Mouse (Mus musculus) intestine, embryonic 14.5 days (tissue): Measurements from ENCODE around the gene Herpud2. TPM values are rescaled to one million over a fixed set of nuclear protein-coding genes. Genes with fewer than 3 reads are reported as not detected.

ENCODE experiments used
- ATAC-seq: fragments of 200-750 bp; cut with Nextera tagmentation; replicated peaks from 2 replicates; pipeline ENCODE4 v1.8.0; 2017; ENCODE audit warnings: low read depth, moderate number of reproducible peaks, moderate TSS enrichment, moderate library complexity; ENCODE audit not compliant: low FRiP score, low TSS enrichment
- DNase-seq: peaks from one replicate; pipeline ENCODE4 v3.0.0-alpha.2; 2018; ENCODE audit warnings: low spot score
- H3K27ac ChIP-seq: fragments of 300-500 bp; sonication (generic); 2 replicates; pipeline ENCODE4 v1.5.1; 2014; ENCODE audit warnings: low read depth, mild to moderate bottlenecking, control low read depth
- H3K27me3 ChIP-seq: fragments of 300-500 bp; sonication (generic); replicated peaks from 2 replicates; pipeline ENCODE4 v1.6.1; 2014; ENCODE audit warnings: low read length, control low read depth; ENCODE audit not compliant: control insufficient read depth, insufficient read depth
- H3K36me3 ChIP-seq: fragments of 300-500 bp; sonication (generic); 2 replicates; pipeline ENCODE4 v1.6.1; 2014; ENCODE audit warnings: low read length, control low read depth; ENCODE audit not compliant: control insufficient read depth, insufficient read depth
- H3K4me1 ChIP-seq: fragments of 300-500 bp; sonication (generic); replicated peaks from 2 replicates; pipeline ENCODE4 v1.6.1; 2014; ENCODE audit warnings: low read length, control low read depth, mixed read lengths; ENCODE audit not compliant: control insufficient read depth, insufficient read depth
- H3K4me2 ChIP-seq: fragments of 300-500 bp; sonication (generic); 2 replicates; pipeline ENCODE4 v1.6.1; 2014; ENCODE audit warnings: low read length
- H3K4me3 ChIP-seq: fragments of 300-500 bp; sonication (generic); 2 replicates; pipeline ENCODE4 v1.5.1; 2014; ENCODE audit warnings: low read depth, low read length, control low read depth, mixed read lengths
- H3K9ac ChIP-seq: fragments of 300-500 bp; sonication (generic); 2 replicates; pipeline ENCODE4 v1.6.1; 2014; ENCODE audit warnings: mild to moderate bottlenecking, low read length
- H3K9me3 ChIP-seq: fragments of 300-500 bp; sonication (generic); 2 replicates; pipeline ENCODE4 v1.6.1; 2016; ENCODE audit warnings: low read length, control low read depth; ENCODE audit not compliant: control insufficient read depth
- WGBS: fragments of 180-500 bp; shearing (Covaris S2); extraction: QIAGEN DNeasy Blood & Tissue Kit; methylation state at CpG from one replicate; pipeline ENCODE4 v1.1.7; 2014; 5-methylcytosine and 5-hydroxymethylcytosine counted together
- polyA plus RNA-seq: library from polyadenylated mRNA; unstranded; fragments of >200 nt; fragmentation: Nextera tagmentation; extraction: Ambion mirVana; gene quantifications from 2 replicates; pipeline ENCODE4 v1.2.1, GENCODE M21; 2014

The Herpud2 gene
- 27.7 and 28.7 TPM in 2 replicates for polyA plus RNA-seq

DNA sequence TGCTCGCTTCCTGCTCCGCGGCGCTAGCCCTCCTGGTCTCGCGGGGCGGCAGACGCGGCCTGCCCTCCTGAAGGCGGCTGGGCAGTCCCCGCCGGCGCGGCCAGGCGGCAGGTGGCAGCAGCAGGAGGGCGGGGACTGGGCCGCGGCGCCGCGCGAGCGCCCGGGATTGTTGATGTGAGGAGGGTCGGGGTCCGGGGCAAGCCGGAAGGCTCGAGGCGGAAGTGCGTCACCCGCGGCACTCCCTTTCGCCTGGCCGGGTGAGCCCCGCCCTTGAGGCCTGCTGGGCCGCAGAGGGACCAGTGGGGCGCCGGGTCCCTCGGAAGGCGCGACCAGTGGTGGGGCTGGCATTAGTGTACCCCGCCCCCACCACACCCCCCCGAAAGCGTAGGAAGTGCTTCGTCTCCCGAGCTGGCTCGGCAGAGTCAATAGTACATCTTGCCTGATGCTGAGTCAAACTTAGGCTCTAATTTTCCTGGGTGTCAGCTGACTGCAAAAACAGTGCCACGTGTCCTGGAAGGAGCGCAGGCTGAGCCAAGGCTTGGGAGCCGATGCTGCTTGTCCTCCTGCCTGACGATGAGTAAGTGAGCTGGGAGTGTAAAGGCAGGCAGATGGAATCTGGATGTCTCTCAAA lies at the start of gene Herpud2:
Gene Herpud2 (minus strand): TSS at position 210 of the 631 bp plus-strand sequence.
- peak; percentile 96 for DNase-seq
- 0% methylated on average over 51 of the region's 51 CpGs for WGBS
- ATAC-seq: peak; percentile 99

DNA sequence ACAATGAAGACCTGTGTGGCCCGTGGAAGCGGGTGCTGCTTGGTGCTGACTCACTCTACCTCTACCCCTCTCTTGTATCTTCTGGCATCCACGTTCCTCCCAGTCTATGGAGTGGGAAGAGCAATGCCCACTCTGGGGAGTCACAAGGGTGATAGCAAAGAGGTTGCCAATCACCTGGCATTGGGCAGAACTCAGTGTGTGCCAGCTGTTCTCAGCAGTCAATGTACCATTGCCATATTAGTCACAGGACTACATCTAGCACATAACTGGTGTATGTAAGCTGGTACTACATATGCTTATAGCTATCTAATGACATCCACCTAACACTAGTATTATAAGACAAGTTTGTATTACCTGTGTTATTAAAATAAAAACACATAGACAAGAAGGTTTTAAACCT lies 49.4 kb upstream of the Herpud2 start:
- 91% methylated on average over 3 of the region's 3 CpGs for WGBS
- ATAC-seq (no peak), DNase-seq (no peak)
- peaks cover 7% of the 10 kb centered on the region for H3K4me1 ChIP-seq
- no peak overlapping the region for H3K4me2 ChIP-seq
- no peak overlapping the region for H3K4me3 ChIP-seq
- no peak overlapping the region for H3K27ac ChIP-seq
- H3K27me3 ChIP-seq: no peaks in the 10 kb centered on the region
- H3K9ac ChIP-seq: no peak overlapping the region
- H3K9me3 ChIP-seq: no peaks in the 10 kb centered on the region
- H3K36me3 ChIP-seq: no peaks in the 10 kb centered on the region

More for the DNA sequence above, at the start of gene Herpud2:
- H3K4me2 ChIP-seq: peak within 1 kb of the TSS; percentile 77
- peaks cover 23% of the 10 kb centered on the region for H3K4me1 ChIP-seq
- peak within 1 kb of the TSS; percentile 76 for H3K4me3 ChIP-seq
- peak within 1 kb of the TSS; percentile 100 for H3K27ac ChIP-seq
- peak within 1 kb of the TSS; percentile 84 for H3K9ac ChIP-seq
- 0 out of 2 replicates have a peak, but pooled peaks cover 6% of the 10 kb centered on the region for H3K36me3 ChIP-seq
- no peaks in the 10 kb centered on the region for H3K9me3 ChIP-seq
- no peaks in the 10 kb centered on the region for H3K27me3 ChIP-seq

DNA sequence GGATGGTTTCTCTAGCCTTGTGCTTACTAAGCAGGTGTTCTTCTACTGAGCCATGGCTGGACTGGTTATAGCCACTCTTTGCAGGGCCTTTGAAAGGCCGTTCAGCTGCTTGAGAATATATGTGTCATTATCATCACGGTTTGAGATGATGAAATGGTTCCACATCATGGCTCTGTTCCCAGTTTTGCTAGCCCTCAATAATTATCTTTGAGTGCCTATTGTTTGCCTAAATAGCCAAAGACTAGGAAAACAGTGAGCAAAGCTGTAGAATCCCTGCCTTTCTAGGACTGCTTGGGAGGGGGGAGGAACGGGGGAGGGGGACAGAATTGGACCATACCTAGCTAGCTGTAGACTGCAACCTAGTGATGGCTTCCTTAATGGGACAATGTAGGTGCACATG lies 48.5 kb upstream of the Herpud2 start:
- Histone ChIP-seq H3K36me3 (no peaks in the 10 kb centered on the region), H3K4me2 (no peak overlapping the region), H3K9ac (no peak overlapping the region), H3K9me3 (no peaks in the 10 kb centered on the region), H3K27ac (no peak overlapping the region), H3K4me1 (peaks cover 7% of the 10 kb centered on the region), H3K27me3 (no peaks in the 10 kb centered on the region), H3K4me3 (no peak overlapping the region)
- no peak for DNase-seq
- WGBS: 80% methylated on average over 3 of the region's 3 CpGs
- ATAC-seq: no peak

DNA sequence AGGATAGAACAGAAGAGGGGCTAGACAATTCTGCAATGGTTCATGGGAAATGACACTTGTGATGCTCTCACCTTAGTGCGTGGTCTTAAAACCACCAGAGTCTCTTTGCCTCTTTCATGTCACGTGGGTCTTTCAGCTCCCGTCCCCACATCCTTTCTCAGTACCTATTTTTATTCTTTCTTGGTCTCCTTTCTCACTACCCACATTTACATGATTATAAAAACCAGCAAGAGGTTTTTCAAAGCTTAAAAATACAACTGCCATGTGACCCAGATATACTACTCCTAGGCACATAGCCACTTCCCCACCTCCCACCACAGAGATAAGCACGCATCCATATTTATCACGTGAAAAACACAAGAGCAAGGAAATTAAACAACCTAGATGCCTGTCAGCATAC lies 45.1 kb upstream of the Herpud2 start:
- no peak for ATAC-seq
- H3K36me3 ChIP-seq: no peaks in the 10 kb centered on the region
- H3K27me3 ChIP-seq: no peaks in the 10 kb centered on the region
- H3K9ac ChIP-seq: no peak overlapping the region
- H3K4me2 ChIP-seq: no peak overlapping the region
- WGBS: 82% methylated on average over 5 of the region's 5 CpGs
- H3K4me3 ChIP-seq: no peak overlapping the region
- H3K27ac ChIP-seq: no peak overlapping the region
- H3K4me1 ChIP-seq: peaks cover 5% of the 10 kb centered on the region
- H3K9me3 ChIP-seq: no peaks in the 10 kb centered on the region
- DNase-seq: no peak

DNA sequence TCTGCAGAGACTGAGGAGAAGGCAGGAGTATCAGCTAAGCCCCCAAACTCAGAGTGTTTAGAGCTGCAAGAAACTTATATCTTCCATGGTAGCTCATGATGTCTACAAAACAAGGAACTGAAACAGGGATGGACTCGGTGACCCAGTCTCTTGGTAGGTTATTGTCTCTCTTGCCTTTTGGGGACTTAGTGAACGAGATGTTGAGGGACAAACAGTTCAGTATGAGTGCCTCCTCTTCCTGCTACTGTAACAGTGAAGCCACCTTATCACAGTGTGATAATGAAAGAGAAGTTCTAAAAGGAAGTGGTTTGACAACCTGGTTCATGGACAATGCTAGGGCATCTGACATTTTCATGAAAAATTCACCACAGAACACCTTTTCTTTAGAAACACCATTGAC lies 40.0 kb upstream of the Herpud2 start:
- H3K9ac ChIP-seq: no peak overlapping the region
- 81% methylated on average over 2 of the region's 2 CpGs for WGBS
- no peak overlapping the region for H3K4me2 ChIP-seq
- H3K4me1 ChIP-seq: no peaks in the 10 kb centered on the region
- no peaks in the 10 kb centered on the region for H3K9me3 ChIP-seq
- no peak overlapping the region for H3K4me3 ChIP-seq
- no peaks in the 10 kb centered on the region for H3K36me3 ChIP-seq
- H3K27me3 ChIP-seq: no peaks in the 10 kb centered on the region
- ATAC-seq (no peak), DNase-seq (no peak)
- no peak overlapping the region for H3K27ac ChIP-seq

DNA sequence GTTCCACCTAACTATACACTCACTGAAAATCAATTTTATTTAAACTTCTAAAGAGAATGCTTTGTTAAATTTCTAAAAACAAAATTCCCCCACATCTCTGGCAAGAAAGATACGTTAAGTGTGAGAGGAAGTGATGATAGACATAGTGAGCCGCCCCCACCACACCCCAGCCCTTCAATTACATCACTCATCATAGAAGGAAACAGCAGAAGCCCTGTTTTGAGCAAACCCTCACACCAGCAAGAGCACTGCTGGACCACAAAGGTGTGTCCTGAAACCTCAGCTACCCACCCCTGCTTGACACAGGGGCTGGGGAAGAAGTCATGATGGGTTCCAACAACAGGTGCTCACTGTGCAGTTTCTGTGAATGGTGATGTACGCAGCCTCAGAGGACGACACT lies 34.9 kb upstream of the Herpud2 start:
- Histone ChIP-seq H3K9me3 (no peaks in the 10 kb centered on the region), H3K4me3 (no peak overlapping the region), H3K27ac (no peak overlapping the region), H3K9ac (no peak overlapping the region), H3K4me2 (no peak overlapping the region), H3K36me3 (no peaks in the 10 kb centered on the region), H3K27me3 (no peaks in the 10 kb centered on the region), H3K4me1 (no peaks in the 10 kb centered on the region)
- WGBS: 81% methylated on average over 4 of the region's 4 CpGs
- DNase-seq: no peak
- ATAC-seq: no peak

DNA sequence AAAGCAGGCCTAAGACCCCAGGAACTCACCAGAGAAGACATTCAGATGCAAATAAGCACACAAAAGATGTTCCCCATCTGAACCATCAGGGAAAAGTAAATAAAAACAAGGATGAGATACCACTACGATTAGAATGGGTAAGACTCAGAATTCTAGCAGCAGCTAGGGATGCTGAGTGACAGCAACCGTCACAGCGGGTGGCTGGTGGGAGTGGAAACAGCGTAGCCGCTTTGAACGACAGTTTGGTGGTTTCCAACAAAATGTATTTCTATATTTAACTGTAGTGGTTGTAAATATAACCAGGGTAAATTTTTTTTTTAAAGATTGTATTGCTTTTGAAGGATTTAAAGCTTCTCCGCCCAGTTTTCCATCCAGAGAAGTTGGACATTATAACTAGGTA lies 34.2 kb upstream of the Herpud2 start:
- WGBS: 72% methylated on average over 7 of the region's 7 CpGs
- ATAC-seq: no peak
- Histone ChIP-seq H3K9ac (no peak overlapping the region), H3K27ac (no peak overlapping the region), H3K36me3 (no peaks in the 10 kb centered on the region), H3K9me3 (no peaks in the 10 kb centered on the region), H3K4me3 (no peak overlapping the region), H3K4me2 (no peak overlapping the region), H3K27me3 (no peaks in the 10 kb centered on the region), H3K4me1 (no peaks in the 10 kb centered on the region)
- DNase-seq: no peak

DNA sequence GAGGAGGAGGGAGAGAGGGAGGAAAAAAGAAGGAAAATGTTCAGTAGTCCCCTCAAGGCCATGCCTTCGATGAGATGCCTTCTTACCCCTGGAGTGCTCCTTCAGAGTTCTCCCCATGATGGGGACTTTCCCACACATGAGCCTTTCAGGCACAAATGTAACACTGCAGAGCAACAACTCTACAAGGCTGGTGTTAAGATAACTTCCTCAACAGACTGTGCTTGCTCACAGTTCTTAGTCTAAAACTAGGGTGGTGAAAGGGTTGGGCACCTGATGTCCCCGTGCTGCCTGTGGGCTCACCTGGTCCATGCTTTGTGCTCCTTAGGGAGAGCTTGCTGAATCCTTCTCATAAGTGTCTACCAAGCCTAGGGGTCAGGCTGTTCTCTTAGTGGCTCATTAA lies 33.0 kb upstream of the Herpud2 start:
- WGBS: 91% methylated on average over 2 of the region's 2 CpGs
- no peaks in the 10 kb centered on the region for H3K9me3 ChIP-seq

DNA sequence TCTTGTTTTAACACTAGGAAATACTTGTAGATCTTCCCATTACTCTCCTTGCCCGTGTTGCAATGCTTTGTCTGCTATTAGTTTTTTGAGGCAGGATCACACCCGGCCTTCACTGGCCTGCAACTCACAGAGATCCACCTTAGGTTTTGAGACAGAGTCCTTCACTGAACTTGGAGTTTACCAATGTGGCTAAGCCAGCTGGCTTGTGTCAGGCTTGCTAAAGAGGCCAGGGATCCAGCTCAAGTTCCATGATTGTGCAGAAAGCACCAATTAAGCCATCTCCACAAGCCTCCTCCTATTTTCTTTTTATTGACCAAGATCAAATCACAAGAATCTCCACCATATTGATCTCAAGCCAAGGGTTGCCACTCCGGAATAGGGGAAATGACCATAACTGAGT lies 26.4 kb upstream of the Herpud2 start:
- Histone ChIP-seq H3K27me3 (no peaks in the 10 kb centered on the region), H3K4me1 (peaks cover 8% of the 10 kb centered on the region; the same call in 1 of the 2 replicates), H3K36me3 (no peaks in the 10 kb centered on the region), H3K4me2 (no peak overlapping the region), H3K4me3 (no peak overlapping the region), H3K9ac (no peak overlapping the region), H3K27ac (no peak overlapping the region), H3K9me3 (no peaks in the 10 kb centered on the region)
- DNase-seq: no peak
- 78% methylated on average over 3 of the region's 3 CpGs for WGBS
- ATAC-seq: no peak

More for the DNA sequence above, 33.0 kb upstream of the Herpud2 start:
- Histone ChIP-seq H3K4me3 (no peak overlapping the region), H3K36me3 (no peaks in the 10 kb centered on the region), H3K4me2 (no peak overlapping the region), H3K4me1 (no peaks in the 10 kb centered on the region), H3K9ac (no peak overlapping the region), H3K27me3 (no peaks in the 10 kb centered on the region), H3K27ac (no peak overlapping the region)
- no peak for DNase-seq
- no peak for ATAC-seq
